Mouse (Mus musculus) CH12.LX (cell line): ENCODE measurements around the gene Cop1. TPM values are rescaled to one million over a fixed set of nuclear protein-coding genes. Genes with fewer than 3 reads are reported as not detected.

ENCODE experiments used
- DNase-seq: peaks from one replicate; pipeline ENCODE4 v3.0.0-alpha.2; 2013; ENCODE audit errors: extremely low read depth
- H3K27ac ChIP-seq: 2 replicates; pipeline ENCODE4 v1.5.1; 2012; ENCODE audit warnings: low read depth, mild to moderate bottlenecking, control low read depth, moderate library complexity; ENCODE audit not compliant: insufficient read depth
- H3K27me3 ChIP-seq: replicated peaks from 2 replicates; pipeline ENCODE3; 2012; ENCODE audit warnings: inconsistent platforms
- H3K36me3 ChIP-seq, 2 experiments: replicated peaks in 1 of 2; 2 replicates each; pipeline versions ENCODE3 to v1.6.1; 2012; ENCODE audit warnings: inconsistent platforms in 1 of 2, low read length in 1 of 2, mild to moderate bottlenecking in 1 of 2, mixed read lengths in 1 of 2, moderate library complexity in 1 of 2; ENCODE audit not compliant: control insufficient read depth in 1 of 2, insufficient read depth in 1 of 2
- H3K4me1 ChIP-seq, 2 experiments: 2 replicates each; pipeline ENCODE4 v1.6.1; 2012; ENCODE audit warnings: inconsistent platforms in 1 of 2, moderate library complexity in 1 of 2; ENCODE audit not compliant: insufficient read depth in 2 of 2, control insufficient read depth in 1 of 2
- H3K4me2 ChIP-seq: 2 replicates; pipeline ENCODE4 v1.6.1; 2012; ENCODE audit warnings: low read depth, mild to moderate bottlenecking, control low read depth; ENCODE audit not compliant: poor library complexity, insufficient read depth, severe bottlenecking
- H3K4me3 ChIP-seq, 3 experiments: fragments of 150-350 bp in 1 of 3; sonication (generic) in 1 of 3; replicated peaks in 1 of 3; 2 replicates each; pipeline versions ENCODE3 to v1.5.1; 2011 to 2012; ENCODE audit warnings: low read depth in 2 of 3, low read length in 2 of 3, mild to moderate bottlenecking in 2 of 3, moderate library complexity in 2 of 3, control low read depth in 1 of 3, improper control_type of control experiment in 1 of 3, inconsistent platforms in 1 of 3, mixed read lengths in 1 of 3; ENCODE audit not compliant: poor library complexity in 1 of 3
- H3K79me2 ChIP-seq: replicated peaks from 2 replicates; pipeline ENCODE4 v1.6.1; 2012; ENCODE audit warnings: mild to moderate bottlenecking, moderate library complexity; ENCODE audit not compliant: control insufficient read depth, poor library complexity, insufficient read depth, severe bottlenecking; ENCODE audit errors: extremely low read depth
- H3K9ac ChIP-seq: 2 replicates; pipeline ENCODE4 v1.6.1; 2012; ENCODE audit warnings: low read depth, mild to moderate bottlenecking, control low read depth, moderate library complexity; ENCODE audit not compliant: insufficient read depth
- H3K9me3 ChIP-seq: replicated peaks from 2 replicates; pipeline ENCODE3; 2012; ENCODE audit warnings: low read length, inconsistent platforms, mixed read lengths
- BHLHE40 ChIP-seq: IDR thresholded peaks from 2 replicates; pipeline ENCODE4 v1.6.1; 2011; ENCODE audit warnings: mild to moderate bottlenecking, low read depth, low read length, improper control_type of control experiment
- CHD1 ChIP-seq: IDR thresholded peaks from 2 replicates; pipeline ENCODE4 v1.6.1; 2012; ENCODE audit warnings: low read depth, low read length, improper control_type of control experiment, inconsistent platforms
- CHD2 ChIP-seq: IDR thresholded peaks from 2 replicates; pipeline ENCODE4 v1.6.1; 2011; ENCODE audit warnings: low read length, improper control_type of control experiment
- E2F4 ChIP-seq: IDR thresholded peaks from 2 replicates; pipeline ENCODE4 v1.6.1; 2011; ENCODE audit warnings: low read depth, low read length, improper control_type of control experiment; ENCODE audit not compliant: insufficient replicate concordance
- ELF1 ChIP-seq: IDR thresholded peaks from 2 replicates; pipeline ENCODE4 v1.6.1; 2014; ENCODE audit warnings: low read depth, mild to moderate bottlenecking, inconsistent platforms, low read length, improper control_type of control experiment
- EP300 ChIP-seq: IDR thresholded peaks from 2 replicates; pipeline ENCODE4 v1.6.1; 2011; ENCODE audit warnings: low read length, improper control_type of control experiment
- ETS1 ChIP-seq: conservative IDR thresholded peaks from 2 replicates; pipeline ENCODE4 v1.6.1; 2012; ENCODE audit warnings: low read depth, mild to moderate bottlenecking, inconsistent platforms, low read length, improper control_type of control experiment, moderate library complexity
- GABPA ChIP-seq: IDR thresholded peaks from 2 replicates; pipeline ENCODE4 v1.6.1; 2012; ENCODE audit warnings: low read depth, low read length, improper control_type of control experiment, inconsistent platforms; ENCODE audit not compliant: insufficient replicate concordance
- HCFC1 ChIP-seq: IDR thresholded peaks from 2 replicates; pipeline ENCODE4 v1.6.1; 2012; ENCODE audit warnings: low read depth, mild to moderate bottlenecking, inconsistent platforms, low read length, improper control_type of control experiment
- JUN ChIP-seq: IDR thresholded peaks from 2 replicates; pipeline ENCODE4 v1.6.1; 2011; ENCODE audit warnings: low read depth, mild to moderate bottlenecking, low read length, improper control_type of control experiment, moderate library complexity; ENCODE audit not compliant: insufficient read depth
- JUND ChIP-seq: conservative IDR thresholded peaks from 2 replicates; pipeline ENCODE4 v1.6.1; 2011; ENCODE audit warnings: low read depth, low read length, improper control_type of control experiment
- KAT2A ChIP-seq: IDR thresholded peaks from 2 replicates; pipeline ENCODE4 v1.6.1; 2012; ENCODE audit warnings: low read length, improper control_type of control experiment, inconsistent platforms; ENCODE audit not compliant: insufficient replicate concordance
- MAFK ChIP-seq: IDR thresholded peaks from 2 replicates; pipeline ENCODE4 v1.6.1; 2011; ENCODE audit warnings: low read length, improper control_type of control experiment; ENCODE audit not compliant: insufficient replicate concordance
- MEF2A ChIP-seq: IDR thresholded peaks from 2 replicates; pipeline ENCODE4 v1.6.1; 2014; ENCODE audit warnings: low read depth, mild to moderate bottlenecking, inconsistent platforms, low read length, improper control_type of control experiment, borderline replicate concordance
- MXI1 ChIP-seq: IDR thresholded peaks from 2 replicates; pipeline ENCODE4 v1.6.1; 2011; ENCODE audit warnings: mild to moderate bottlenecking, low read depth, low read length, improper control_type of control experiment
- MYC ChIP-seq: IDR thresholded peaks from 2 replicates; pipeline ENCODE4 v1.6.1; 2011; ENCODE audit warnings: low read depth, mild to moderate bottlenecking, improper control_type of control experiment, low read length
- NELFE ChIP-seq: IDR thresholded peaks from 2 replicates; pipeline ENCODE4 v1.6.1; 2011; ENCODE audit warnings: low read depth, low read length, improper control_type of control experiment
- NRF1 ChIP-seq: IDR thresholded peaks from 2 replicates; pipeline ENCODE4 v1.6.1; 2014; ENCODE audit warnings: low read depth, mild to moderate bottlenecking, inconsistent platforms, low read length, improper control_type of control experiment, moderate library complexity
- PAX5 ChIP-seq: IDR thresholded peaks from 2 replicates; pipeline ENCODE4 v1.6.1; 2012; ENCODE audit warnings: low read length, inconsistent platforms, mixed read lengths
- POLR2A ChIP-seq: IDR thresholded peaks from 2 replicates; pipeline ENCODE4 v1.6.1; 2011; ENCODE audit warnings: low read depth, mild to moderate bottlenecking, improper control_type of control experiment, low read length
- RAD21 ChIP-seq: IDR thresholded peaks from 2 replicates; pipeline ENCODE4 v1.6.1; 2011; ENCODE audit warnings: low read depth, mild to moderate bottlenecking, low read length, improper control_type of control experiment, moderate library complexity
- RCOR1 ChIP-seq: conservative IDR thresholded peaks from 2 replicates; pipeline ENCODE4 v1.6.1; 2012; ENCODE audit warnings: low read depth, mild to moderate bottlenecking, inconsistent platforms, low read length, improper control_type of control experiment
- SIN3A ChIP-seq: IDR thresholded peaks from 2 replicates; pipeline ENCODE4 v1.6.1; 2012; ENCODE audit warnings: low read length, improper control_type of control experiment, inconsistent platforms
- TBP ChIP-seq: conservative IDR thresholded peaks from 2 replicates; pipeline ENCODE4 v1.6.1; 2011; ENCODE audit warnings: low read depth, low read length, improper control_type of control experiment
- TCF12 ChIP-seq: IDR thresholded peaks from 2 replicates; pipeline ENCODE4 v1.6.1; 2014; ENCODE audit warnings: low read depth, mild to moderate bottlenecking, inconsistent platforms, low read length, improper control_type of control experiment
- UBTF ChIP-seq: IDR thresholded peaks from 2 replicates; pipeline ENCODE4 v1.6.1; 2012; ENCODE audit warnings: low read depth, mild to moderate bottlenecking, inconsistent platforms, low read length, improper control_type of control experiment, moderate library complexity
- USF1 ChIP-seq: IDR thresholded peaks from 2 replicates; pipeline ENCODE4 v1.6.1; 2014; ENCODE audit warnings: low read depth, mild to moderate bottlenecking, inconsistent platforms, low read length, improper control_type of control experiment
- USF2 ChIP-seq: conservative IDR thresholded peaks from 2 replicates; pipeline ENCODE4 v1.6.1; 2011; ENCODE audit warnings: low read depth, low read length, improper control_type of control experiment
- ZC3H11A ChIP-seq: IDR thresholded peaks from 2 replicates; pipeline ENCODE4 v1.6.1; 2012; ENCODE audit warnings: low read depth, mild to moderate bottlenecking, inconsistent platforms, low read length, improper control_type of control experiment
- ZKSCAN1 ChIP-seq: IDR thresholded peaks from 2 replicates; pipeline ENCODE4 v1.6.1; 2012; ENCODE audit warnings: low read depth, inconsistent platforms, low read length, improper control_type of control experiment, borderline replicate concordance
- ZMIZ1 ChIP-seq: IDR thresholded peaks from 2 replicates; pipeline ENCODE4 v1.6.1; 2012; ENCODE audit warnings: low read depth, mild to moderate bottlenecking, inconsistent platforms, low read length, improper control_type of control experiment
- dilution Hi-C: fragments of 300-500 bp; cut with MboI; formaldehyde crosslinking; loops from 2 replicates; pipeline ENCODE4 v1.14.3; 2020; ENCODE audit warnings: low sequenced_read_pairs; ENCODE audit not compliant: extremely low pct_unique_long_range_greater_than_20kb, extremely low pct_ligation_motif_present
- in situ Hi-C: fragments of 300-500 bp; cut with MboI; formaldehyde crosslinking; loops from 3 replicates; pipeline ENCODE4 v1.14.3; 2019; ENCODE audit warnings: low sequenced_read_pairs, low pct_ligation_motif_present, low pct_unique_long_range_greater_than_20kb, mixed read lengths
- polyA plus RNA-seq: library from polyadenylated mRNA; unstranded; fragments of >175 nt; gene quantifications from 2 replicates; pipeline ENCODE4 v1.2.1, GENCODE M21; 2012; ENCODE audit warnings: low read depth; ENCODE audit not compliant: insufficient read length
- total RNA-seq, 2 experiments: library from RNA; depleted of rRNA; stranded (reverse); fragments of 300-350 nt in 1 of 2; fragments of >200 nt in 1 of 2; gene quantifications; 2 replicates each; pipeline ENCODE4 v1.2.3; 2012 to 2014

The Cop1 gene
- total and polyA plus RNA-seq, 3 experiments: 54.6 to 93.2 (median 79.0) TPM

DNA sequence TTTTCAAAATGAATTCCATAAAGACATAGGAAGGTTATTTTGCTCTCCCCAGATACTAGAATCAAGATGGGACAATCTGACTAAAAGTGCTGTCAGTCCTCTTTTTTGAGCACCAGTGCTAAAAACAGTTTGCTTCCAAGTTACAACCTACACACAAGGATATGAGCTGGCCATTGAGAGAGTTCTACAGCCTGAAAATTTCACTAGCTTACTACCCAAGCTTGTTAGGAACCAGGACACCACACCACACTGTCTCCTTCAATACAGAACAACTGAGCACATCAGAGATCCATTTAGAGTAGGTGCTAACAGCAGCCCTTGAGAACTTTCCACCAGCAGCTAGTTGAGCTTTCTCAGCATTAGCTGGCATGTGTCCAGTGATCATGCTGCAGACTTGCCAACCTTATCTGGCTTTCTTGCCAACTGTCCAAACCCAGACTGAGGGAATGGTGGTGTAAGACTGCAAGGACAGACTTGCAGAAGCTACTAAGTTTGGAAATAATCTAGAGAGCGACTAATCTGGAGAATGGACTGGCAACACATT lies 123.0 kb downstream of the Cop1 start:
- no peaks in the 10 kb centered on the region for H3K4me1 ChIP-seq
- H3K9ac ChIP-seq: no peak overlapping the region
- peaks cover 4 to 34% of the 10 kb centered on the region in 2 experiments for H3K36me3 ChIP-seq
- dilution Hi-C loops: no loop called here
- no peak overlapping the region for H3K4me2 ChIP-seq
- H3K4me3 ChIP-seq: no peak overlapping the region
- in situ Hi-C loops: no loop called here
- no peaks in the 10 kb centered on the region for H3K27me3 ChIP-seq
- TF ChIP-seq EP300: no peak
- no peak for TF ChIP-seq MYC
- no peak for TF ChIP-seq KAT2A
- TF ChIP-seq TBP: no peak
- no peak for TF ChIP-seq MEF2A
- TF ChIP-seq USF1: no peak
- TF ChIP-seq JUN: no peak
- TF ChIP-seq BHLHE40: no peak
- no peak for TF ChIP-seq MXI1
- no peak for TF ChIP-seq CHD1
- TF ChIP-seq MAFK: no peak
- TF ChIP-seq UBTF: no peak
- TF ChIP-seq ETS1: no peak
- TF ChIP-seq ZC3H11A: no peak
- no peak for TF ChIP-seq E2F4
- no peak for TF ChIP-seq SIN3A
- no peak for TF ChIP-seq GABPA
- no peak for TF ChIP-seq POLR2A
- no peak for TF ChIP-seq ZKSCAN1
- peaks cover under 1% of the 10 kb centered on the region for H3K9me3 ChIP-seq
- H3K79me2 ChIP-seq: no peaks in the 10 kb centered on the region
- no peak overlapping the region; the same call in 1 of the 2 replicates for H3K27ac ChIP-seq
- no peak for DNase-seq

DNA sequence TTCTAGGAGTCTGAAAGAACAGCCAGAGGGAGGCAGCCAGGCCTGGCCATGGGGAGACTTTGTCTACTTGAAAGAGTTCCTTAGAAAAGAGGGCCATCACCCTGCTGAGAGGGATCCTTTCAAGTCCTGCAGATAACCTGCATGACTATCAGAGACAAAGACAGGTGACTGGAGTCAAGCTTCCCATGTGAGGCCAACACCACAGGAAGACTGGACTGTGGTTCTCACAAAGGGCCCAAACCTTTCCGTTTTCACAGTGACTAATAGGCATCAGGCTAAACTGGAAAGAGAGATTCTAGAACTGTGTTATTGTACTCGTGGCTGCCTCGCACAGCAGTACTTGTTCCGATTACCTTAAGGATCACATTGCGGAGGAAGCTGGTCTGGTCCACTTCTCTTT lies 126.6 kb downstream of the Cop1 start:
- Histone ChIP-seq H3K27me3 (no peaks in the 10 kb centered on the region), H3K4me1 (no peaks in the 10 kb centered on the region), H3K36me3 (peaks cover 0 to 14% of the 10 kb centered on the region in 2 experiments), H3K9me3 (peaks cover 2% of the 10 kb centered on the region), H3K4me3 (no peak overlapping the region), H3K9ac (no peak overlapping the region), H3K79me2 (no peaks in the 10 kb centered on the region), H3K4me2 (no peak overlapping the region), H3K27ac (no peak overlapping the region)
- in situ Hi-C loops (no loop called here), dilution Hi-C loops (no loop called here)
- TF ChIP-seq NELFE: no peak
- TF ChIP-seq RCOR1: no peak
- no peak for TF ChIP-seq MEF2A
- no peak for TF ChIP-seq NRF1
- no peak for TF ChIP-seq HCFC1
- no peak for TF ChIP-seq JUND
- TF ChIP-seq ETS1: no peak
- TF ChIP-seq JUN: no peak
- no peak for TF ChIP-seq USF2
- TF ChIP-seq USF1: no peak
- TF ChIP-seq TCF12: no peak
- TF ChIP-seq ZMIZ1: no peak
- no peak for TF ChIP-seq CHD2
- no peak for TF ChIP-seq RAD21
- TF ChIP-seq BHLHE40: no peak
- TF ChIP-seq PAX5: no peak
- TF ChIP-seq ELF1: no peak
- no peak for TF ChIP-seq SIN3A
- no peak for DNase-seq
